Mouse (Mus musculus): Measurements from ENCODE around the gene Chst13. TPM values are rescaled to one million over a fixed set of nuclear protein-coding genes. Genes with fewer than 3 reads are reported as not detected.

The Chst13 gene
- 2.3 and 3.0 TPM in 2 replicates for polyA plus RNA-seq (2015; fragmentation: Nextera tagmentation; extraction: Ambion mirVana)

GRCm38 (mm10) chr6:90324991-90325390, at the start of gene Chst13:
Chst13 (minus strand) TSS chr6:90325185.
- peak within 1 kb of the TSS; percentile 17; the same call in 1 of the 2 replicates for H3K9ac ChIP-seq
- H3K4me2 ChIP-seq, result peak within 1 kb of the TSS; percentile 51
- peaks cover 17% of the 10 kb centered on the region for H3K27me3 ChIP-seq

DNA sequence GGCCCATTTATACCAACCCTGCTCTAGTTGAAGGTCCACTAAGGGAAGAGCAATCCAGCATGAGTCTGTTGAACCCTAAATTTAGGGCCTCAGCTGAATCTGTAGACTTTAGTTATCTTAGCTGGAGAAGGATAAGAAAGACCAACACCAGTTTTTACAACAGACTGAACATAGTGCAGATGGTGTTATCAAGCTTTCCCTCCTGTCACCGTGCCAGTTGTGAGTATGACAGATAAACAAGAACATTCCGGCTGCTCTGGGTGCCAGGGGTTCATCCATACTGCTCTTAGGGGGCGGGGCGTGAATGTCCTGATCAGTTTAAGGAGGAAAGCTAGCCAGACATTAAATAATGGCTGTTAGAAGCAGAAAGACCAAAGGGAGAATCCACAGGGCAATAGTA, 49.7 kb upstream of the Chst13 start:
- H3K9ac ChIP-seq, result no peak overlapping the region
- H3K27ac ChIP-seq, result no peak overlapping the region
- H3K4me3 ChIP-seq, result no peak overlapping the region
- H3K4me1 ChIP-seq, result peaks cover 24% of the 10 kb centered on the region
- 95% methylated on average over 4 of the region's 4 CpGs for WGBS
- H3K4me2 ChIP-seq, result no peak overlapping the region
- no peak for ATAC-seq (ENCODE audit: insufficient number of reproducible peaks, insufficient read depth, low FRiP score, low TSS enrichment, low read depth)
- H3K36me3 ChIP-seq, result peaks cover 66% of the 10 kb centered on the region
- H3K9me3 ChIP-seq, result no peaks in the 10 kb centered on the region
- H3K27me3 ChIP-seq, result no peaks in the 10 kb centered on the region

More at GRCm38 (mm10) chr6:90324991-90325390, at the start of gene Chst13:
- peak within 1 kb of the TSS; percentile 25 for H3K4me3 ChIP-seq
- WGBS, result 7% methylated on average over 22 of the region's 22 CpGs
- no peaks in the 10 kb centered on the region for H3K9me3 ChIP-seq
- ATAC-seq (ENCODE audit: insufficient number of reproducible peaks, insufficient read depth, low FRiP score, low TSS enrichment, low read depth), result no peak
- no peaks in the 10 kb centered on the region for H3K36me3 ChIP-seq
- no peak within 1 kb of the TSS for H3K27ac ChIP-seq
- H3K4me1 ChIP-seq, result 0 out of 2 replicates have a peak, but pooled peaks cover 5% of the 10 kb centered on the region

DNA sequence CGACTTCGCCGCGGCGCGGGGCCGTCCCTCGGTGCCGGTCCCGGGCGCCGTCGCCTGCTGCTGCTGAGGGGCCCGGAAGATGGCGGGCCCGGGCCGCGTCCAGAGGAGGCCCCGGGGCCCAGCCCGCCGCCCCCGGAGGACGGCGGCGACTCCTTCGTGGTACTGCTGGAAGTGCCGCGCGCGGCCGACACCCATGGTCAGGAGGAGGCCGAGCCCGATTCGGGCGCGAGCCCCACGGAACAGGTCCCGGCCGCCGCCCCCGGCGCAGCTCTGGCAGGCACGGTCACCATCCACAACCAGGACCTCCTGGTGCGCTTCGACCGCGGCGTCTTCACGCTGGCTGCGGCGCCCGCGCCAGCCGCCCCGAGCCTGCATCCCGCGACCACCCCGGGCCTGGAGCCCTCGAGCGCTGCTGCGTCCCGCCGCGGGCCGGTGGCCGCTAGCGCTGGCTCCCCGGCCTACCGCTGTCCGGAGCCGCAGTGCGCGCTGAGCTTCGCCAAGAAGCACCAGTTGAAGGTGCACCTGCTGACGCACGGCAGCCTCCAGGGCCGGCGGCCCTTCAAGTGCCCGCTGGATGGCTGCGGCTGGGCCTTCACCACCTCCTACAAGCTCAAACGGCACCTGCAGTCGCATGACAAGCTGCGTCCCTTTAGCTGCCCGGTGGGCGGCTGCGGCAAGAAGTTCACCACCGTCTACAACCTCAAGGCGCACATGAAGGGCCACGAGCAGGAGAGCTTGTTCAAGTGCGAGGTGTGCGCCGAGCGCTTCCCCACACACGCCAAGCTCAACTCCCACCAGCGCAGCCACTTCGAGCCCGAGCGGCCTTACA, 45.0 kb upstream of the Chst13 start:
- peak; percentile 80 for ATAC-seq (ENCODE audit: insufficient number of reproducible peaks, insufficient read depth, low FRiP score, low TSS enrichment, low read depth)
- Histone ChIP-seq H3K4me2 (peak overlapping the region; percentile 98), H3K4me1 (peaks cover 28% of the 10 kb centered on the region), H3K27me3 (no peaks in the 10 kb centered on the region), H3K27ac (peak overlapping the region; percentile 74), H3K36me3 (peaks cover 25% of the 10 kb centered on the region), H3K9ac (peak overlapping the region; percentile 88), H3K4me3 (peak overlapping the region; percentile 96), H3K9me3 (no peaks in the 10 kb centered on the region)
- under 1% methylated on average over 95 of the region's 98 CpGs for WGBS

DNA sequence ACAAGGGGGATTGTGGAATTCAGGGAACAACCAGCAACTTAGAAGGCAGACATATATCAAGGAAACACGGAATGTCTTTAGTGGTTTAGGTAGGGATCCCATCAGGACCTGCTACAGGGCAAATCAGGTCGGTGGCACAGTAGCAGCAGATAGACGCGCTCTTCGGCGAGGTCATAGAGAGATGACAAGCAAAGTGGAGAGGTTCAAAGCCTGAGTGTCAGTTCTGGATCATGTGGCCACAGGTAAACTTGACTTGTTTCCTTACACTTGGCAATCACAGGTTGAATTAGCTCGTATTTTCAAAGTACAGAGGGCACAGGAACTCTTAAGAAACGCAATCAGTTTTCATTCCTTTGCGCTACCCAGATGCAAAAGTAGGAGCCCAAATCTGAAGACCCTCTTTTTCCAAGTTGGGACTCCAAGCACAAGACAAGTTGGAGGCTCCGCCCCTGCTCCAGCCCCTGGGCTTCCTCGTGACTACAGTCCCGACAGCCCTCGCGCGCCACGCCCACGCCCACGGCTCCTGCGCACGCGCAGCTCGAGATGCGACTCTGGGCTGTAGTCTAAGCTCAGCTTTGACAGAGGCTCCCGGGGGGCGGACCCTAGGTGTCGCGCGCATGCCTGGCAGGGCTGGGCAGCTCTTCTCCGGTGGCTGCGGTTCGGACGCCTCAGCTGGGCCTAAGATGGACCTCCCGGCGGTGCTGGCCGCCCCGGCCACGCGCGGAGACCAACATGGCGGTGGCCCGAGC, 44.2 kb upstream of the Chst13 start, which contains the start of gene Zxdc:
Gene Zxdc (plus strand): TSS at position 517 of the 749 bp plus-strand sequence.
- Histone ChIP-seq H3K4me3 (peak within 1 kb of the TSS; percentile 96), H3K9ac (peak within 1 kb of the TSS; percentile 88), H3K27ac (peak within 1 kb of the TSS; percentile 74), H3K4me1 (peaks cover 28% of the 10 kb centered on the region), H3K9me3 (no peaks in the 10 kb centered on the region), H3K27me3 (no peaks in the 10 kb centered on the region), H3K36me3 (peaks cover 17% of the 10 kb centered on the region), H3K4me2 (peak within 1 kb of the TSS; percentile 98)
- WGBS, result 6% methylated on average over 41 of the region's 41 CpGs
- peak; percentile 93 for ATAC-seq (ENCODE audit: insufficient number of reproducible peaks, insufficient read depth, low FRiP score, low TSS enrichment, low read depth)

DNA sequence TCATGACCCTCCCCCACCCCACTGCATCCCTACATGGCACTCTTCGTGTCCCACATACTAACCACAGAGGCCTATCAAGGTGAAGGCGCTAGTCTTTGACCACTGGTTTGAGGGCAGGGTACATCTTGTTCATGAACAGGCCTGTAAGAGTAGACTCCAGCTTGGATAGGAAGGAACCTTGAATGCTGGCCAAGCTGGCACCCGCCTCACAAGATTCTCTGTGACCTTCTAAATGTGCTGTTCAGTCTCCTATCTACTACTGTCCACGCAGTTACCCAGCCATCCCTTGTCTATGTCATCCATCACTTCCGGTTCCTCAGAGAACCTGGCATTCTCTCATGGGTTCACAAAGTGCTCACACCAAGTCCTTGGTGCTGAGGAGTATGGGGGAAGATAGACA, 38.3 kb upstream of the Chst13 start:
- Histone ChIP-seq H3K4me2 (no peak overlapping the region), H3K4me1 (peaks cover 23% of the 10 kb centered on the region), H3K9me3 (no peaks in the 10 kb centered on the region), H3K27ac (no peak overlapping the region), H3K27me3 (no peaks in the 10 kb centered on the region), H3K36me3 (no peaks in the 10 kb centered on the region), H3K4me3 (no peak overlapping the region), H3K9ac (no peak overlapping the region)
- ATAC-seq (ENCODE audit: insufficient number of reproducible peaks, insufficient read depth, low FRiP score, low TSS enrichment, low read depth), result no peak
- WGBS, result 86% methylated on average over 5 of the region's 5 CpGs

DNA sequence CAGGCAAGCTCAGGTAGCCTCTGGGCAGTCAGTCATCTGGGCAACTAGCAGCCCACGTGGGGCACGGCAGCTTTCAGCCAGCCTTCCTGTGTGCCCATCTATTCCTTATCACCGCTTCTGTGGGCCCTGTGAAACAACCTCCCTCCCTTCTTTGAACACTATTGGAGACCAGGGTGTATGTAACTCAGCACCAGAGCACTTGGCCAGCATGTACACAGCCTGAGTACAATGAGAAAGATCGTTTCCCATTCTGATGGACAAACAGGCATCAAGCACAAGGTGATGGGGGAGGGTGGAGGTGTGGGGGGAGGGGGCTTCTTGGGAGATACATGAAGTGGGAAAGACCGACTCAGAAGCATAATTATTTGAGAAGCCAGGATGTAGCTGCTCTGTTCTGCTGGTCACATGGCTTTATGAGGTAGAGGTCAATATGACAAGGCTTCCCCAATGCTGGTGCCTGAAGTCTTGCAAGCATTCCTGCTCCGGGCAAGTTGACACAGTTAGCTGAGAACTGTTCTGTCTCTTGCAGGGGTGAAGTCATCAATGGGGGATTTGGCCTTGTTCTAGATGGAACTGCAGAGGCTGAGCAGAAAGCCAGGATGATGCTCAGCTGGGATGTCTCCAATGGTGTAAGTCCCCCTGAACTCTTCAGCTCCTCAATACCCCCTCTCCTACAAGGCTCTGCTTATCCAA, 36.1 kb upstream of the Chst13 start:
- peaks cover 23% of the 10 kb centered on the region for H3K4me1 ChIP-seq
- H3K9ac ChIP-seq, result no peak overlapping the region
- H3K36me3 ChIP-seq, result no peaks in the 10 kb centered on the region
- ATAC-seq (ENCODE audit: insufficient number of reproducible peaks, insufficient read depth, low FRiP score, low TSS enrichment, low read depth), result no peak
- H3K9me3 ChIP-seq, result no peaks in the 10 kb centered on the region
- H3K4me2 ChIP-seq, result no peak overlapping the region
- no peak overlapping the region for H3K4me3 ChIP-seq
- no peaks in the 10 kb centered on the region for H3K27me3 ChIP-seq
- WGBS, result 91% methylated on average over 6 of the region's 6 CpGs
- H3K27ac ChIP-seq, result peak overlapping the region; percentile 86

- H3K4me2 ChIP-seq, result peak overlapping the region; percentile 12; the same call in 1 of the 2 replicates
- no peak overlapping the region for H3K9ac ChIP-seq
- ATAC-seq (ENCODE audit: insufficient number of reproducible peaks, insufficient read depth, low FRiP score, low TSS enrichment, low read depth), result peak; percentile 53
- no peaks in the 10 kb centered on the region for H3K36me3 ChIP-seq
- no peaks in the 10 kb centered on the region for H3K9me3 ChIP-seq
- no peaks in the 10 kb centered on the region for H3K27me3 ChIP-seq
- H3K27ac ChIP-seq, result peak overlapping the region; percentile 86
- no peak overlapping the region for H3K4me3 ChIP-seq
- peaks cover 23% of the 10 kb centered on the region for H3K4me1 ChIP-seq
- WGBS, result 15% methylated on average over 7 of the region's 7 CpGs
These were observed 35.2 kb upstream of the Chst13 start for GRCm38 (mm10) chr6:90360024-90360781.

DNA sequence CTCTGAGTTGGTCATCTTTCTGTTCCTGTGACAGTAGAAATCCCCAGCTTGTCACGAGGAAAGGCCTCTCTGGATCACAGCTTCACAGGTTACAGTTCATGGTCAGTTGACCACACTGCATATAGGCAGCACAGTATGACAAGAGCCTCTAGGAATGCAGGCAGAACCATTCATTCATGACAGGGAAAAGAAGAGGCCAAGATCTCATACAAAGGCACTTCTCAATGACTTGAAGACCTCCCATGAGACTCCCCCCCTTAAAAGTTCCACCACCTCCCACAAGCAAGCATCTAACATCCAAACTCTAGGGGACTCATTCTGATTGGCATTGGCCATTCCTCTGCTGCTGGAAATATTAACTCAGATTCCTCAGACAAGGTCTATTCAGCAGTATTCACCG, 34.5 kb upstream of the Chst13 start:
- Histone ChIP-seq H3K27me3 (no peaks in the 10 kb centered on the region), H3K9ac (no peak overlapping the region), H3K4me3 (no peak overlapping the region), H3K9me3 (no peaks in the 10 kb centered on the region), H3K4me1 (peaks cover 23% of the 10 kb centered on the region), H3K4me2 (0 out of 2 replicates have a peak overlapping the region, but pooled peaks have one; percentile 12), H3K36me3 (no peaks in the 10 kb centered on the region), H3K27ac (peak overlapping the region; percentile 86)
- ATAC-seq (ENCODE audit: insufficient number of reproducible peaks, insufficient read depth, low FRiP score, low TSS enrichment, low read depth), result no peak
- 74% methylated on average over 2 of the region's 2 CpGs for WGBS

GRCm38 (mm10) chr6:90358142-90358541, 33.2 kb upstream of the Chst13 start:
- H3K9ac ChIP-seq, result no peak overlapping the region
- no peak overlapping the region for H3K4me2 ChIP-seq
- peaks cover 23% of the 10 kb centered on the region for H3K4me1 ChIP-seq
- no peak overlapping the region for H3K4me3 ChIP-seq
- H3K9me3 ChIP-seq, result no peaks in the 10 kb centered on the region
- WGBS, result 55% methylated on average over 5 of the region's 5 CpGs
- H3K27ac ChIP-seq, result no peak overlapping the region
- no peaks in the 10 kb centered on the region for H3K36me3 ChIP-seq
- no peak for ATAC-seq (ENCODE audit: insufficient number of reproducible peaks, insufficient read depth, low FRiP score, low TSS enrichment, low read depth)
- no peaks in the 10 kb centered on the region for H3K27me3 ChIP-seq

- no peaks in the 10 kb centered on the region for H3K27me3 ChIP-seq
- 23% methylated on average over 2 of the region's 2 CpGs for WGBS
- ATAC-seq (ENCODE audit: insufficient number of reproducible peaks, insufficient read depth, low FRiP score, low TSS enrichment, low read depth), result no peak
- H3K4me3 ChIP-seq, result no peak overlapping the region
- no peak overlapping the region for H3K9ac ChIP-seq
- no peaks in the 10 kb centered on the region for H3K9me3 ChIP-seq
- H3K4me1 ChIP-seq, result 0 out of 2 replicates have a peak, but pooled peaks cover 8% of the 10 kb centered on the region
- no peaks in the 10 kb centered on the region for H3K36me3 ChIP-seq
- H3K4me2 ChIP-seq, result no peak overlapping the region
- no peak overlapping the region for H3K27ac ChIP-seq
These were observed 25.0 kb upstream of the Chst13 start for GRCm38 (mm10) chr6:90350011-90350410.
